Mouse (Mus musculus) myocyte (in vitro differentiated cells): Measurements from ENCODE around the gene Lamb3.

Source experiments
- CEBPB ChIP-seq: IDR thresholded peaks from 2 replicates; pipeline ENCODE4 v1.6.1; 2011; ENCODE audit warnings: mild to moderate bottlenecking, moderate library complexity; ENCODE audit not compliant: poor library complexity, insufficient read depth, severe bottlenecking
- MAX ChIP-seq: IDR thresholded peaks from one replicate; pipeline ENCODE4 v1.6.1; 2011; ENCODE audit warnings: low read depth, mild to moderate bottlenecking, control low read depth
- MYOD1 ChIP-seq, 3 experiments: IDR thresholded peaks; one replicate each; pipeline ENCODE4 v1.6.1; 2011; ENCODE audit warnings: control low read depth in 2 of 3, low read depth in 2 of 3, mild to moderate bottlenecking in 2 of 3, moderate library complexity in 1 of 3; ENCODE audit not compliant: insufficient read length in 2 of 3, control insufficient read depth in 1 of 3
- MYOG ChIP-seq, 3 experiments: IDR thresholded peaks; one replicate each; pipeline ENCODE4 v1.6.1; 2011; ENCODE audit warnings: control low read depth in 2 of 3, low read depth in 2 of 3, mild to moderate bottlenecking in 2 of 3; ENCODE audit not compliant: insufficient read length in 2 of 3, control insufficient read depth in 1 of 3, insufficient read depth in 1 of 3
- POLR2A ChIP-seq: IDR thresholded peaks from one replicate; pipeline ENCODE4 v1.6.1; 2011; ENCODE audit warnings: low read depth, mild to moderate bottlenecking, control low read depth, moderate library complexity; ENCODE audit not compliant: insufficient read length
- SRF ChIP-seq: IDR thresholded peaks from one replicate; pipeline ENCODE4 v1.6.1; 2011; ENCODE audit warnings: low read depth; ENCODE audit not compliant: control insufficient read depth, insufficient read length
- TCF12 ChIP-seq: IDR thresholded peaks from one replicate; pipeline ENCODE4 v1.6.1; 2011; ENCODE audit warnings: mild to moderate bottlenecking, control low read depth; ENCODE audit not compliant: poor library complexity, insufficient read depth, severe bottlenecking
- TCF3 ChIP-seq: IDR thresholded peaks from one replicate; pipeline ENCODE4 v1.6.1; 2011; ENCODE audit warnings: low read depth, control low read depth; ENCODE audit not compliant: insufficient read length
- USF1 ChIP-seq: IDR thresholded peaks from one replicate; pipeline ENCODE4 v1.6.1; 2011; ENCODE audit warnings: low read depth, mild to moderate bottlenecking, control low read depth, moderate library complexity

DNA sequence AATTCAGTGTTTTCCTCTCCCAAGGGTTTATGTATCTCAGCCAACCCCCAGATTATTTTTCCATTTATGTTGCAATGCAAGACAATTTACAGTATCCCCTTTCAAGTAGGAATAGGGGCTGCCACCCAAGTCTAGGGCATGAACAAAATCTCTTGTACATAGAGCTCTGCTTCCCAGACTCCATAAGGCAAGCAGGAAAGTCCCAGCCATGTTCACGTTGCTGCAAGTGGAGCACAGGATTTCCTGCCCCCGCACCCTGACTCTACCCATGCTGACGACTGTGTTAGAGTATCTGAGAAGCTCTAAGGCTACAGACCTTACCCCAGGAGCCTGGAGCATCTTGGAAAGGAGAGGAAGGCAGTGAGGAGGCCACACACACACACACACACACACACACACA lies 17.7 kb upstream of the Lamb3 start:
- TF ChIP-seq POLR2A (no peak), MYOD1 (IDR thresholded peaks at IDR 0.05; ENCODE audit: control insufficient read depth in 1 of 3, insufficient read length in 2 of 3, low read depth in 2 of 3) (no peak), MYOG (IDR thresholded peaks at IDR 0.05; ENCODE audit: control insufficient read depth in 1 of 3, insufficient read depth in 1 of 3, insufficient read length in 2 of 3, low read depth in 2 of 3) (no peak), TCF12 (no peak), CEBPB (0 out of 2 replicates have a peak, but pooled peaks have one; percentile 30), USF1 (no peak), TCF3 (no peak), MAX (no peak), SRF (no peak)
